Mouse (Mus musculus): ENCODE data around the gene Ttc23l. TPM values are rescaled to one million over a fixed set of nuclear protein-coding genes. Genes with fewer than 3 reads are reported as not detected.

Gene Ttc23l
- not detected in 2 replicates for polyA plus RNA-seq (2021; fragmentation: Nextera tagmentation)
- long read RNA-seq, experiment 1: 0 reads
- long read RNA-seq, experiment 2: 0 reads

DNA sequence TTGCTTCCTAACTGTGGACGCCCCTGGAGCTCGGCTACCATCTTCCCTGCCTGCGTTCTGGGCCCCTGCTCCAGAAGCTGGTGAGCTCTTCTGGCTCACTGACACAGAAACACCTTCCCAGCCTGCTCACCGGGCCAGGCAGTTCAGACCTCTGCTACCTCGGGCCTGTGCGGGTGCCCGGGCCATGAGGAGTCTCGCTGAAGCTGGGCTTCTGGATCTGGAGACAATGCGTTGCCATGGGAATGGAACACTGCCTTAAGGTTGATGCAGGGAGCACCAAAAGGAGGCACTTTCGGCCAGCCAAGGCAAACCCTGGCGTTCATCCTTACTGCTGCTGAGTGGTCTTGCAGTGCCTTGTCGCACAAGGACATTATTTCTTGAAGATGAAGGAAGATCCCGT is at the start of gene Ttc23l:
Gene Ttc23l (minus strand): TSS at position 204 of the 400 bp plus-strand sequence.

DNA sequence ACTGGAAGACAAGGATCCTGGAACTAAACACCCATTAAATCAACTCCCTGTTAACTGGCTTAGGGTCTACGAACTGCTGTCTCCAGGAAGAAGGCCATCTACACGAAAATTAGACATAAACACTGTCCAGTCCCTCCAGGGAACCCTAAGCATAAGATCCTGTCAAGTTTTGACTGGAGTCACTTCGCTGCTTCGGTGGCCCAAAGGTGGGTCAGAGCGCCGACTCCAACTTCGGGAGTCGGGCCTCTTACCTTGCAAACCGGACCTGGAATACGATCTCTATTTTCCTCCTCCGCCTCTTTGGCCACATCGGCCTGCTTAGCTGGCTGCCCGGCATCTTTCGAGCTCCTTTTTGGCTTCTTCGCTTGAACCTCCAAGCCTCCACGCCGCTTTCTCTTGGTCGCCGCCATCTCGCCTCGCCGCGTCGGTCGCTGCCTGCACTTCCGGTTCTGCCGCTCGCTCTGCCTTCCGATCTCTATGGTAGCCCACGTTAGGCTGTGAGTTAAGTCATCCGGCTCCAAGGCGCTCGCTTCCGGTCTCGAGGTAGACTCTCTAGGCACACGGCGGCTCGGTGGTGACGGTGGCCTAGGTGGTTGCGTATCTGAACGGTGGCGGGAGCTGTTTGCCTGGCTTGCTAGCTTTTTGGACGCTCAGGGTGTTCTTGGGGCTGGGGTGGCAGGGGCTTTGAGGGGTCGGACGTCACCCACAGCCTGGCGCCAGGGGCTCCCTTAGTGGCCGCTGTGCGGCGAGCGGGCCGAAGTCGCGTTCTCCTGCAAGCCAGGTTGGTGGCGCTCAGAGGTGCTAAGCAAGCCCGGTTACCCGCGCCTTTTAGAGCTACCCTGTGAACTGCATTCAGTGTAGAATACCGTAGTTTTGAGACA is 72.7 kb downstream of the Ttc23l start, which contains the start of the genes Brix1 and Rad1:
Gene Brix1 (minus strand): TSS at position 464 of the 881 bp plus-strand sequence.
Gene Rad1 (plus strand): TSS at position 535 of the 881 bp plus-strand sequence.

DNA sequence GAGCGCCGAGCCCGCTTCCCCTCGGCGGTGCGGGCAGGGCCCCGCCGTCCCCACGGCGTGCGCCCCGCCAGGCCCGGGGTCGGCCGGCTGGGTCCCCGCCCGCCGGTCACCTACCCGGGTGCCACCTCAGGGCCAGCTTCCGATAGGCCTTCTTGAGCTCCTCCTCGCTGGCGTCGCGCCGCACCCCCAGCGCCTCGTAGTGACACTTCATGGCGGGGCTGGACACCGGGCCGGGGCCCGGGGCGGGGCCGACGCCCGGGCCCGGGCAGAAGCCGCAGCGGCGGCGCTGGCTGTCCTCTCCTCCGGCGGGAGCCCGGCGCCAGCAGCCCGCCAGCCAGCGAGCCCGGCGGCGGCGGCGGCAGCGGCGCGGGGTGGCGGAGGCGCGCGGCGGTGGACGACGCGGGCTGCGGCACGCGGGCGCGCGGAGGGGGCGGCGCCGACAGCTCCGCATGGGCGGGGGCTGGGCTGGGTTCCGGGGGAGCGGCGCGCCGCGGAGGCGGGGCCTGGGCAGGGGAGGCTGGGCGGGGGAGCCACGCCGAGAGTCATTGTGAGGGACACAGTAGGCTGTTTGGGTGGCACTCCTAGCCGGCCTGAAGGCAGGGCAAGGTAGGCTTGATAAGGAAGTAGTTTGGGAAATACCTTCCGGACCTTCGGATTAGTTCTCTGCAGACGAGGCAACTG is 88.2 kb downstream of the Ttc23l start, which contains the start of gene Dnajc21:
Gene Dnajc21 (minus strand): TSS at position 366 of the 681 bp plus-strand sequence.

Other genes with a start within 250 kb of the Ttc23l start
- not detected in 2 replicates for gene Gm21973, start 233.3 kb downstream of the Ttc23l start, polyA plus RNA-seq (2021; fragmentation: Nextera tagmentation)
- gene Agxt2, start 200.1 kb downstream of the Ttc23l start, polyA plus RNA-seq (2021; fragmentation: Nextera tagmentation): not detected in 2 replicates
- gene Dnajc21, start 88.2 kb downstream of the Ttc23l start, polyA plus RNA-seq (2021; fragmentation: Nextera tagmentation): 4.3 and 4.5 TPM in 2 replicates
- 23.5 and 24.0 TPM in 2 replicates for gene Brix1, start 72.7 kb downstream of the Ttc23l start, polyA plus RNA-seq (2021; fragmentation: Nextera tagmentation)
- gene Rad1, start 72.7 kb downstream of the Ttc23l start, polyA plus RNA-seq (2021; fragmentation: Nextera tagmentation): 9.9 and 10.0 TPM in 2 replicates
- gene Rai14, start 156.0 kb upstream of the Ttc23l start, polyA plus RNA-seq (2021; fragmentation: Nextera tagmentation): 0.89 and 1.1 TPM in 2 replicates

All from layer of hippocampus, adult 6 months (tissue).